Mouse (Mus musculus): ENCODE data around the gene Gm21969.
A peak's percentile ranks its signal among the peaks of the same experiment; 100 is the strongest.

The Gm21969 gene

DNA sequence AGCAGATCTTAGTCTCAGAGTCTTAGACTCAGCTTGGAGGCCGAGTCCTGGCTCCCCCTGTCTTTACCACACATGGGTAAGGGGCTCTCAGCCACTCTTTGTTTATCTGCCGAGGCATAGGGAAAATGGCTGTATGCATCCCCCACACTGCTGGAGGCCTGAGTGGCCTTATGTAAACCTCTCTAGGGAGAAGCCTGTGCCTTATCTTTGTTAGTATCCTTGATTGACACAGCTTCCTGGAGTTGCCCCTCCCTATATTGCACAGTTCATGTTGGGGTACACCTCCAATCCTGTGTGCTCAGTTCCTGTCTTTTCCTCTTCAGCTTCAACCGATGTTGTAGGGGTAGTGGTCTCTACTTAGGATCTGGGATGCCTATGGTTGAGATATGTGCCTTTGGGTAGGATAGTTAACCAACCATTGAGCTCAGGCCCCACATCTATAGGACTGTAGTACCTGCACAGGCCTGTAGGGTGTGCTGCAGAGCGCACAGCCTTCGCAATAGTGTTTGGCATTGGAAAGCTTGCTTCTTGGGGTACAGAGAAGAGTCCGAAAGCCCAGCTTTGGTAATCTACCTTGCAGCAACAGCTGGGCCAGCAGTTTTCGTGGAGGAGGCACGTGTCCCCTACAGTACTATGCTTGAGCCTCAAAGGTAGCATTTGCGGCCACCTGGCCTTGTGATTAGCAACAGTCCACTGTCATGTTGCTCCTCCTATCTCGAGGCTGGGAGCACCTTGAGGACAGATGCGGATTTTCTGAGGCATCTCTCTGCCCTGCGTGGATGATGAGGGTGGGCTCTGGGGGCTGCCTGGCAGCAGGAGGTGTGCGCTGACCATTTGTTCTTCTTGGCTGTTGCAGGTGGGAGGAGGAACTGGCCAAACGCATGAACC, at the start of gene Gm21969:
Gm21969 (plus strand) TSS at position 830 of the 888 bp plus-strand sequence.
- peak; percentile 48 for DNase-seq

DNA sequence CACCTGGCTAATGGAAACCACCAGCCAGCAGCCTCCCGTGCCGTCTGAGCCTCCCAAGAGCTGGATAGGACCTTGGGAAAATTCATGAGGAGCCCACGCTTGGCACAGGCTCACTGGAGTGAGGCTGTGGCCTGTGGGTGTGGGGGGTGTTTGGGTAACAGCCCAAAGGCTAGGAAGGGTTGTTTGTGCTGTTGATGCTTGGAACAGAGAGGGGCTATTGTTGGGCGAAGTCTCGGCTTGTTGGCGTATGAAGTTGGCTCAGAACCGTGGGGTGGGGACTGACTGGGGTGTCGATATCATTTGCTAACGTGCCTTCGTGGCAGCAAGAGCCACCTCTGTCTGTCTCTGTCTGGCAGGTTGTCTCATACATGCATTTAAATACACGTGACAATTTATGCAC, 47.8 kb upstream of the Gm21969 start:
- no peak for DNase-seq

DNA sequence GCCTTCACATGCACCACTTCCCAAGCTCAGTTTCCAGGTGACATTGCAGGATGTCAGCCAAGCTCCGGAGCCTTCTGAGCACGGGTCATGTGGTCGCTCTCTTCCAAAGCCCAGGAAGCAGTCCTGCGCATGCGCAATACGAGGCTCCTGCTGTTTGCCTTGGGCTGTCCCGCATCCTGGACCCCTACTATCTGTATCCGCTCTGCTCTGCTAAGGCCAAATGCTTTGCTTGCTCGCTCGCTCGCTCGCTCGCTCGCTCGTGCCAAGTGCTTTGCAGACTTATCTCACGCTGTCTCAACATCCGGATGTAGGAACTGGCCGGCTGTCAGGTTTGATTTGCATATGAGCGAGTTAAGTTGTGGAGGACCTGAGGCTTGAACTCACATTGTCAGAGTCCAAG, 47.0 kb upstream of the Gm21969 start:
- no peak for DNase-seq

GRCm38 (mm10) chr4:139568361-139568760, 34.6 kb upstream of the Gm21969 start:
- no peak for DNase-seq

GRCm38 (mm10) chr4:139570756-139571155, 32.2 kb upstream of the Gm21969 start:
- peak; percentile 25 for DNase-seq

- no peak for DNase-seq
Observed at GRCm38 (mm10) chr4:139572928-139573512, 30.0 kb upstream of the Gm21969 start.

DNA sequence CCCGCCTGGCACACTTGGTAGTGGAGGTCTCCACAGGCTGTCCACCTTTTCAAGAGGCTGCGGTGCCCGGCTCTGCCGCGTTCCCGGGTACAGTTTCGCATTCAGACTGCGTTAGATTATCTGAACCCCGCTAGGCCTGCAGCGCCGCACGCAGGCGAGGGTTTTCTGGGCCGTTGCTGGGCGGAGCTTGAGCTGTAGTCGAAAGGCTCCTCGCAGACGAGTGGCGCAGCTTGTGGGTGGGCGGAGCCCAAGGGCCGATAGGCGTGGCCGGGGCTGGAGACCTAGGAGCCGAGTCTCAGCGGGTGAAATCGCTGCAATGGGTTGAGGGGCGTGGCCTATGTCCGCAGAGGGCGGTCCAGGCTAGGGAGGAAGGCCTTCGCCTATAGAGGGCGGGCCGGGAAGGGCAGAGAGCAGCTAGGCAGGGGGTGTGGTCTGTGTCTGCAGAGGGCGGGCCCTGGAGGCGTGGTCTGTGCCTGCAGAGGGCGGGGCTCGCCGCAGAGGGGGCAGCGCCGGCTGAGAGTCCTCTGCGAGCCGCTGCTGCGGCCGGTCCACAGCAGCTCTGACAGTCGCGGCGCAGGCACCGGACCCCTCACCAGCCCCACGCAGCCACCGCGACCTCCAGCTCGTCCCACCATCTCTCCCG, 28.7 kb upstream of the Gm21969 start:
- peak; percentile 94 for DNase-seq

GRCm38 (mm10) chr4:139574799-139575672, 27.9 kb upstream of the Gm21969 start:
- peak; percentile 47 for DNase-seq

DNA sequence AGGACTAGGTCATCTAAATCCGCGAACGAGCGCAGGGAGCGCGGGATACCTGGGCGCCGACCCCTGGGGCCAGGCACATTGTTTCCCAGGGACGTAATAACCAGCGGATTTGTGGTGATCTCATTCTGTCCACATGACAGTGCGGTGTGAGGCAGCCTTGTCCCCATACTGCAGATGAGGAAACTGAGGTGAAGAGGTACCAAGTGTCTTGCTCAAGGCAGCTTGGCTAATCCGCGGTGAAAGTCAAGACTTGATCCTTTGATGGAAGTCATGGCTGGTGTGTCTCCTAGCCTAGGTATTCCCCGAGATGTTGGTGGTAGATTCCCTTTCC, 27.3 kb upstream of the Gm21969 start:
- no peak for DNase-seq

DNA sequence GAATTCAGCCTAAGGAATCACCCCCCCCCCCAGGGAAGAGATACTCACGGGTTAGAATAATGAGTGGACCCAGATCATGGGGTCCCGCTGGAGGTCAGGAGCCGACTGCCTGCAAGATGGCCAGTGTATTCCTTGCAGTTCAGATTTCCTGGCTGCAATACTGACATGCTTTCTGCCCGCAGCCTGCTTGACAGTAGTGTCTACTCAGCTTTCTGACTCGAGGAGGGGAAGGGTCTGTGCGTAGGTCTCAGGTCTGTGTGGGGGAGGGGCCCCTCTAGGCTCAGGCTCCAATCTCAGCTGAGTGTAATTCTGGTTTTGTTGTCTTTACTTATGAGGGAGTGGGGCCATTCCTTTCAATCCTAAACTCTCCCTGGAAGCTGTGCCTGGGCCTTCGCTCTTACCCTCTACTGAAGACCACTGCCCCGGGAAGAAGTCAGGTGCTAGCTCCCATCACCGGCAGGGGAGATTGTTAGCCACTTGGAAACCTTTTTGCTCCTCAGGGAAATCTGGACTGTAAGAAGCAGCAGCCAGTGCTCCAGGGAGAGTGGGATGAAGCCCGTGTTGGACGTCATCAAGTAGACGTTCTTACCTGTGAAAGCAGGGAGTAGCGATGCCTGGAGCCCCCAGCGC, 26.6 kb upstream of the Gm21969 start:
- DNase-seq: no peak

DNA sequence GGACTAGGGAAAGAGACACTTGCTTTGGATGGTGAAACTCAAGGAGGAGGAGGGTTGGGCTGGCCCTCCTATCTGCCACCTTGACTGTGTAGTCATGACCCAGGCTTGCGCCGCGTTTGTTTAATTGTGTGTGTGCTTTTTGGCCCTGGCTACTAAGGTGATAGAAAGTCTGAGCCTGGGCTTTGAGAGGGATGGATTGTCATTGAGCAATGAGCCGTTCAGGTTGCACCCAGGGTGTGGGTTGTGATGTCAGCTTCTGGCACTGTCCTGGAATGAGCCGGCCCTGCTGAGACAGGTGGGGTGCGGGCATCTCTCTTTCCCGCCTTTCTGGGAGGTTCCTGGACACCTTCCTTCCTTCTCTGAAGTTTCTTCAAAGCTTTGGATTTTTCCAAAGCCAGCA, 26.0 kb upstream of the Gm21969 start:
- DNase-seq: no peak

- no peak for DNase-seq
Observed at GRCm38 (mm10) chr4:139578389-139578788, 24.6 kb upstream of the Gm21969 start.

DNA sequence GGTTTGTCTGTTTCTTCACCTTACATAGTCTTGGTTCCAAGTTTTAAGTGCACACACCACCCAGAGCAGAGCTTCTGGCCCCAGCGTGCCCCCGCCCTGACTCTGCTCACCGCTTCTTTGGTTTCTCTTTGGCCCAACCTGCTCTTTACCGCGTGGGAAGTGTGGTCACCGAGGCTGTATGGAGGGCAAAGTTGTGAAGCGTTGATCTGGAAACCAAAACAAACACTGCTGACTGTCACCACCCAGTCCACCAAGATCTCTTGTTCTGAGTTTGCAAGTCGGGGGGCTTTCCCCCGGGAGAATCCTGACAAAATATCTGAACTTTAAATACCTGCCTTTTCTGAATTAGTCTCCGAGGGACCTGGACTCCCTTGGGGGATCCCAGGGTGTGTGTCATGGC, 24.0 kb upstream of the Gm21969 start:
- no peak for DNase-seq

DNA sequence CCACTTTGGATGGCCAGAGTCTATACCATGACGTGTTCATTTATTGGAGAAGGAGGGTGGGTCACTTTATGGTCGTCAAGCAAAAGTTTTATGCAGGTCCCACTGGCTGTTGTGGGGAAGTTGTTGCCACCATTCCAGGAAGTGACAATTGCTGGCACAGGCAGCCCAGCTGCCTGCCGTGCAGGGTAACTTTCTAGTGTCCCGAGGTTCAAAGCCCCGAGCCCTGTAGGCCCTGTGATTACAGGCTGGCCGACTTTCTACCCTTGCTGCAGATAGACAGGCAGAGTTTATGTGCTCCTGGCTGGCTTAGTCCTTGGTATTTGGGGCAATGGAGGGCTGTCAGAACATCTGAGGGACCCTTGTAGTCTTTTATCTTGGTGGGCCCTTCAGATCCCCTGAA, 23.5 kb upstream of the Gm21969 start:
- DNase-seq: no peak

DNA sequence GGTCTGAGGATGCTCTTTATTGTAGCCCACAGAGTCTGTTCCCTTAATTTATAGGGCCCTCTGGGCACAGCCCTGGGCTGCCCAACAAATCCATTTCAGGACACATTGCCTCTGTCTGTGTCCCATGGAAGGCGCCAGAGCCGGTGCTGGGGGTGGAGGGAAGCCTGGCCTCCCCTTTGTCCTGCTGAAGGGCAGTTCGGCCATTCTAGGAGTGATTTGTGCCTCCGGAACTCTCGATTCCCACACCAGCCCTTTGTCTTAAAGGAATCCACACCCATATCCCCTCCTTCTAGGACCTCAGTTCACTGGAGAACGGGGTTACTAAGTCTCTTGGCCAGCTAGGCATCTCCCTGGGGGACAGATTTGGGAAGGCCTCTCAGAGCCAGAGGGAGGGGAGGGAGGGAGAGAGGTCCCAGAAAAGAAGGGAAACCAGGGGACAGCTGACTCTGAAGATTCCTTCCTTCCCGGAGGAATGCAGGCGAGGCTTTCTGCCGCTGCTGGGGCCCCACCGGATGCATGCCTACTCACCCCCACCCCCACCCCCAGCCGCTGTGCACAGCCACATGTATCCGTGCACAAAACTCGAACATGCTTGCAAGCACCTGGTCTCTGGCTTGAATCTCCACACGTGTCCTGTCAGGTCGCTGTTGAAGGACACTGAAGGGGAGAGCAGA, 22.2 kb upstream of the Gm21969 start:
- no peak for DNase-seq

- DNase-seq: no peak
Observed at GRCm38 (mm10) chr4:139581427-139582051, 21.4 kb upstream of the Gm21969 start.

GRCm38 (mm10) chr4:139582346-139582745, 20.6 kb upstream of the Gm21969 start:
- no peak for DNase-seq

GRCm38 (mm10) chr4:139582903-139583302, 20.1 kb upstream of the Gm21969 start:
- no peak for DNase-seq

DNA sequence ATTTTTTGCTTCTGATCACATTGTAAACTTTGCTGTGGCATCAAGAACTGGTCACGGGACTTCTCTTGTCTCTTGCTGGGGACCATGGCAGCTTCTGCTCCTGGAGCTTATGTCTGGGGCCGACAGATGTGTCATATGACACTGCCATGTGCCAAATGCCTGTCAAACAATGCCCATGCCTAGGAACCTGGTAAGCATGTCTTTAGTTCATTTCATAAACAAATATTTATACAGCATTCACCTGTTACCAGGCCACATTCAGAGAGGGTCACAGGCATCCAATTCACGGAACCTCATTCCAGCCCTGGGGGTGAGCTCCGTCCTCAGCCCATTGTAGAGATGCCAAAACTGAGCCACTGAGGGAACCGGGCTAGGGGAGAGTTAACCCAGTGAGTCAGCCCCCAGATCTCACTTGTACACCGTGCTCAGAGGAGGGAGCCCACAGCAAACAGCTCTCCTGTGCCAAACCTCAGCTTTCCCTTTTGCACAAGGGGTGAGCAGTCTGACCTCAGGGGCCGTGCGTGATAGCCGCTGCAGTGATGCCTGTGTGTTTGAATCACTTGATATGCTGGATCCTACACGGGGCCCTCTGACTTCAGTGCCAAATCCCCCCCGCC, 19.2 kb upstream of the Gm21969 start:
- DNase-seq: no peak

DNA sequence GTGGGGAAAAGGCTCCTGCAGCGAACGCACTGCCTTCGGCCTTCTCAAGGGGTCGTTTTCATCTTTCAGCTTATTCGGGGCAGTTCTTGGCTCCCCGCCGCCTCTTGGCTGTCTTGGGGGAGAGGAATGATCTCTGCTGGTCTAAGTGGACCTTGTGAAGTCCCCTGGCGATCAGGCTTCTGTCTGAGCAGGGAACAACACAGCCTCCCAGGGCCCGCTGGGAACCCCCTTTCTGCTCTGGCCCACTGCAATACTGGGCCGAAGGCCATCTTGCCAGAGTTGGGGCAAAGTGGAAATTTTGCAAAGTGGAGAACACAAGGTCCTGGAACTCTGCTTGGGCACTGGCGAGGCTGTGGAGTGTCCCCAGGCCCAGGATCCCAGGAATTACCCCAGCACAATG, 18.3 kb upstream of the Gm21969 start:
- DNase-seq: no peak

DNA sequence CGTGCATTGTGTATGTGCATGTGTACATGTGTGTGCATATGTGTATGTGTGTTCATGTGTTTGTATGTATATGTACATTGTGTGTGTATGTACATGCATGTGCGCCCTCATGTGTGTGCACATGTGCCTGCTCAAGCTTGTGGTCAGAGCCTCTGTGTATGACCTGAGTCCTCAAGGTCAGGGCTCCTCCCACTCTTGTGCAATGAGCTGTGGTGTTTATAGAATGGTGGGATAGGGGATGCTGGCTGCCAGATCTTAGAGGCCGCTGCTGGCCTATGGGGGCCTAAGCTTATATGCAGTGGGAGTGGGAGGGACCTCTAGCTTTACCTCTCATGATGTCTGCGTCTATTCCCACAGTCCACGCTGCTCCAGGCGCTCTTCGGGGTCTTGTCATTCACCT, 17.3 kb upstream of the Gm21969 start:
- DNase-seq: no peak
